Mouse (Mus musculus) layer of hippocampus, adult 2 months (tissue): Measurements from ENCODE around the gene Cebpg. TPM values are rescaled to one million over a fixed set of nuclear protein-coding genes. Genes with fewer than 3 reads are reported as not detected.

Experiments
- DNase-seq, 2 experiments: peaks; one replicate each; pipeline ENCODE4 v3.0.0; 2022; ENCODE audit warnings: low spot score in 2 of 2
- H3K27ac ChIP-seq: fragments of 200-600 bp; 2 replicates; pipeline ENCODE4 v1.8.1; 2022
- H3K4me3 ChIP-seq: fragments of 200-600 bp; 2 replicates; pipeline ENCODE4 v1.8.1; 2022; ENCODE audit warnings: mild to moderate bottlenecking
- CTCF ChIP-seq: fragments of 200-600 bp; conservative IDR thresholded peaks from 2 replicates; pipeline ENCODE4 v1.8.1; 2022; ENCODE audit warnings: antibody characterized with exemption, mild to moderate bottlenecking, moderate library complexity
- long read RNA-seq, 2 experiments: library from polyadenylated mRNA; stranded (forward); transcript quantifications; one replicate each; pipeline ENCODE4 v2.0.0; 2021; ENCODE audit warnings: borderline mapping rate in 2 of 2
- total RNA-seq, 2 experiments: library from RNA; stranded (reverse); gene quantifications; 2 replicates each; pipeline ENCODE4 v1.2.3; 2021

The Cebpg gene
- total RNA-seq, result 10 to 100 TPM; 28.0 to 32.8 TPM
- long read RNA-seq, experiment 1, full-length matches to known transcripts, result 10 of 13 reads
- long read RNA-seq, experiment 1, partial matches to known transcripts, result 0 of 13 reads
- long read RNA-seq, experiment 1, other reads (novel, unspliced or antisense), result 3 of 13 reads
- long read RNA-seq, experiment 2, full-length matches to known transcripts, result 30 of 34 reads
- long read RNA-seq, experiment 2, partial matches to known transcripts, result 0 of 34 reads
- long read RNA-seq, experiment 2, other reads (novel, unspliced or antisense), result 4 of 34 reads

DNA sequence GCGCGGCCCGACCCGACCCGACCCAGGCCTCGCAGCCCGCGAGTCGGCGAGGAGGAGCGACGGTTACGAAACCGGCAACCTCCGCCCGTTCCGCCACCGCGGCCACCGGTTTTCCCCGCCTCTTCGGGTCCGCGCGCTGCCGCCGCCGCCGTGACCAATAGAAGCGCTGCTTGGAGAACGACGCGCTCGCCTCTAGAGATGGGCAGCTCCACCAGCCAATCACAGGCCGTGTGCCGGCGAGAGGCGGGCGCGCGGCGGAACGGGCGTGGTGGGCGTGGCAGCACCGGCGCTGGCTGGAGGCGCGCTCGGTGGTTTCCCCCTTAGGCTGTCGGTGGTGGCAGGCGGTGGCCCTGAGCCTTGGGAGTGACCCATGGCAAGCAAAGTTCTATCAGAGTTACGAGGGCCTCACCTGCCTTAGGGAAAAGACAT, at the start of gene Cebpg:
TSS of gene Cebpg (minus strand) at position 138 of the 429 bp plus-strand sequence.
- H3K27ac ChIP-seq, result peak within 1 kb of the TSS; percentile 96
- TF ChIP-seq CTCF, result no peak
- peak within 1 kb of the TSS; percentile 72 for H3K4me3 ChIP-seq
- DNase-seq, result peak; percentile 95 to 99

GRCm38 (mm10) chr7:35099528-35099927, 43.2 kb upstream of the Cebpg start:
- H3K4me3 ChIP-seq, result no peak overlapping the region
- TF ChIP-seq CTCF, result no peak
- H3K27ac ChIP-seq, result no peak overlapping the region
- DNase-seq, result no peak

DNA sequence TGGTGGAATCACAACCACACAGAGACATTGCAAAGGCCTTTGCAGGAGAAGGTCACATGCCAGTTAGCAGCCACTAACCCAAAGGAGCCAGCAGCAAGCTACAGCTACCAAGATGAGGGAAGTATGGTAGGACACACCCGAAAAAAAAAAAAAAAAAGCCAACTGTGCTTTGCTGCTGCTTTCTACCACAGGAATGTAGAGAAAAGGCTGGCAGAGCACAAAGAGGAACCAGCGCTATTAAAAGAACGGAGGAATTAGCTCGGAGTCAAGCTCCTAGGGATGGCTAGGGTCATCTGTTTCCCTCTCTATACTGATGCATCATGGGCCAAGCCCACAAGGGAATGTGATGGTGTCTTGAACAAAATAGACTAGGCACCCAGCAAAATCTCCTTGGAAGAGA, 42.4 kb upstream of the Cebpg start:
- TF ChIP-seq CTCF, result no peak
- Histone ChIP-seq H3K4me3 (no peak overlapping the region), H3K27ac (no peak overlapping the region)
- DNase-seq, result no peak

- Histone ChIP-seq H3K27ac (no peak overlapping the region), H3K4me3 (no peak overlapping the region)
- TF ChIP-seq CTCF, result no peak
- no peak for DNase-seq
Measured at GRCm38 (mm10) chr7:35094975-35095678, 38.8 kb upstream of the Cebpg start.

DNA sequence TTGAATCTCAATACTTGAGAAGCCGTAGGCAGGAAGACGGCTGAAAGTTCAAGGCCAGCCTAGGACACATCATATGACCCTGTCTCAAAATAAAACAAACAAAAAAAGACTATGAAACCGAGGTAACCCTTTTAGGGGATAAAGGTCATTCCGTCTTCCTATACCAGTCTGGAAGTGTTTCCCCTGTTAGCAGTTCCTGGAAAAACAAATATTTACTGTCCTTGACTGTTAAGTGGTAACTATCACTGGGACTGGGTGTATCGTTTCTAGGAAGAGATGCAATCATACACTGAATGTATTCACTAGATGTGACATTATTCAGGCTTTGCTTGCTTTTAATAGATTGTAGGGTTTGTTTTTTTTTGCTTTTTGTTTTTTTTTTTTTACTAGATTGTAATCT, 34.2 kb upstream of the Cebpg start:
- TF ChIP-seq CTCF, result no peak
- Histone ChIP-seq H3K4me3 (no peak overlapping the region), H3K27ac (no peak overlapping the region)
- no peak for DNase-seq

DNA sequence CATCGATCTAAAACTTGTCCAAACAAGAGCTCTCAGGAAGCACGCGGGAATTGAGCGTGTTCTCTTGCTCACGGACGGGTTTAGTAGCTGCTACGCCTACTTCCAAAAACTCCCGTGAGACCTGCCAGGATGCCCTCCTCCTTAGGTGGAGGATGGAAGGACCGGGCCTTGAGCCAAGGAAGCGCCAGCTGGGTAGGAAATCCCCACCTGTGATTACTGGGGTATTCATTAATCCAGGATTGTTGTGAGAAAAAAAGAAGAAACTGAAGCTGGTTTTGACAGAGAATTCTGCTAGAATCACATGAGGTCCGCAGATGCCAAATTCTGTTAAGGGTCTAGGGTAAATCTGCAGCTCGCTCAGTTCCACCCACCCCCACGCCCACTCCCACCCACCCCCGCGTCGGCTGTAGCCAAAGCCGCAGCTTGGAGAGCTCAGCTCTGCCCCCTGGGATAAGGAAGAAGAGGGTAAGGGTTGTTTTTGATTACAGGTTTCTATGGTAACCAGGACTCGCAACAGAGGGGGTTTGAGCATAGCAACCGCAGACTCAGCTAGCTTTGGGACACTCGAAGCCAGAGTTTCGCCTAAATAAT, 30.0 kb upstream of the Cebpg start:
- peak; percentile 53 for TF ChIP-seq CTCF
- peak overlapping the region; percentile 11 for H3K27ac ChIP-seq
- peak overlapping the region; percentile 44 for H3K4me3 ChIP-seq
- DNase-seq, result peak; percentile 29 to 43

- DNase-seq, result no peak
- no peak for TF ChIP-seq CTCF
- H3K27ac ChIP-seq, result no peak overlapping the region
- H3K4me3 ChIP-seq, result no peak overlapping the region
Measured at GRCm38 (mm10) chr7:35084565-35085360, 28.4 kb upstream of the Cebpg start.

GRCm38 (mm10) chr7:35081406-35082104, 25.2 kb upstream of the Cebpg start:
- peak overlapping the region; percentile 1; the same call in 1 of the 2 replicates for H3K4me3 ChIP-seq
- DNase-seq, result no peak
- H3K27ac ChIP-seq, result peak overlapping the region; percentile 82
- TF ChIP-seq CTCF, result no peak

GRCm38 (mm10) chr7:35080843-35081338, 24.5 kb upstream of the Cebpg start:
- peak overlapping the region; percentile 82 for H3K27ac ChIP-seq
- peak overlapping the region; percentile 1; the same call in 1 of the 2 replicates for H3K4me3 ChIP-seq
- DNase-seq, result no peak
- TF ChIP-seq CTCF, result peak; percentile 27; the same call in 1 of the 2 replicates

DNA sequence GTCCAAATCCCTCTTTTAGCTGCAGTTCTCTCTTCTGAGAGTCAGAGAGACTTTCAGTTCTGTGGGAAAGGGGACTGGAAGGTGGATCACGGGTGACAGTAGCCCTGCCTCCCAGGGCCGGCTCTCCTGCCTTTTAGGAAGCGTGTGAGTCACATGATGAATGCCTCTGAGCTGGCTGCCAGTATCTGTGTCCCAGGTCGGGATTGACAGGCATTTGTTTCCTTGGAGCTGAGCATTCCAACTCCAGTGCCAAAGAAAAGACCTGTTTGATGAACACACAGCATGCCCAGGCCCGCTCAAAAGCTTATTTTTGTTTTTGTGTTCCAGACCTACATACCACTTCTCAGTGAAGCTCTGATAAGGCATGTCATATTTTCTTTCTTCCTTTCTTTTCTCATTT, 20.3 kb upstream of the Cebpg start:
- no peak for TF ChIP-seq CTCF
- DNase-seq, result no peak
- no peak overlapping the region for H3K27ac ChIP-seq
- H3K4me3 ChIP-seq, result no peak overlapping the region

DNA sequence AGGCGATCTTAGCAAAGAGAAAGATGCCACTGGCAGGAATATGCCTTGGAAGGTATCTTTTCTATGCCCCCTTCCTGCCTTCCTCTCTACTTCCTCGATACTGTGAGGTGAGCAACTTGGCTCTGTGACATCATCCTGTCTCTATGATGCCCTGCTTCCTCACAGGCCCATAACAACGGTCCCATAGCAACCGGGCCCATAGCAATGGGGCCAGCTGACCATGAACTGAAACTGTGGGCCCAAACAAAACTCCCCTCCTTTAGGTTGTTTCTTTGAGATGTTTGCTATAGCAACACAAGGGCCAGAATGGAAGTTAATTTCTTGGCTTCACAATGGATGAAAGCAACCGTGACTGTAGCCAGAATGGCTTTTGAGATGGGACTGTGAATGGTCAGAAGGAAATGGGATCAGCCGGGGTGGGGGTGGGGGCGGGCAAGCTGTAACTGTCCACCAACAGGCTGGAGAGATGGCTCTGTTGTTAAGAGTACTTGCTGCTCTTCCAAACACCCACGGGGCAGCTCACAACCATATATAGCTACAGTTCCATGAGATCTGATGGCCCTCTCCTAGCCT, 10.4 kb upstream of the Cebpg start:
- no peak overlapping the region for H3K4me3 ChIP-seq
- no peak overlapping the region for H3K27ac ChIP-seq
- no peak for DNase-seq
- TF ChIP-seq CTCF, result no peak

DNA sequence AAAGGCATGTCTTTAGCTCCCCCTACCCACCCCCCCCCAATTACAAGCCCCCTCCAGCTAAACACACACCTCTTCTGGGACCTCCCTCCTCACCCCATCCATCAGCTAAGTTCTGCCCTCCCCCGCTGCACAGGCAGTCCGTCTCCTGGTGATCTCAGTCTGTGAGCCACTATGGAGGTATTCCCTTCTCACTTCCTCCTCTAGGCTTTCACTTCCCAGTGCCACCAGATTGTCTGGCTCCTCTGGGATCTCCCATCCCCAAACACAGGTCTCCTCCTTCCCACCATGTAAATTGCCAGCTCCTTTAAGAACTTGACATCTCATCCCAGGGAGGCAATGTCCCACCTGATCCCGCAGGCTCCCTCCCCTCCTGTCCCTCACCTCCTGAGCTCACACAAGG, 9.6 kb upstream of the Cebpg start:
- H3K4me3 ChIP-seq, result no peak overlapping the region
- no peak overlapping the region for H3K27ac ChIP-seq
- no peak for DNase-seq
- TF ChIP-seq CTCF, result no peak
